Mouse (Mus musculus) small intestine, adult 2 months (tissue): Measurements from ENCODE around the gene Mast4. TPM values are rescaled to one million over a fixed set of nuclear protein-coding genes. Genes with fewer than 3 reads are reported as not detected.

Experiments used
- H3K27ac ChIP-seq: fragments of 200-500 bp; 2 replicates; pipeline ENCODE4 v1.5.1; 2012; ENCODE audit warnings: low read depth, low read length, control low read depth, inconsistent platforms; ENCODE audit not compliant: insufficient read depth
- H3K27me3 ChIP-seq: fragments of 200-500 bp; 2 replicates; pipeline ENCODE4 v1.6.1; 2012; ENCODE audit warnings: mild to moderate bottlenecking, moderate library complexity, low read length, inconsistent platforms; ENCODE audit not compliant: control insufficient read depth, insufficient read depth
- H3K36me3 ChIP-seq: fragments of 200-500 bp; 2 replicates; pipeline ENCODE4 v1.6.1; 2012; ENCODE audit warnings: mild to moderate bottlenecking, low read length, control low read depth, inconsistent platforms; ENCODE audit not compliant: control insufficient read depth, insufficient read depth
- H3K4me1 ChIP-seq: fragments of 200-500 bp; 2 replicates; pipeline ENCODE4 v1.6.1; 2012; ENCODE audit warnings: low read length, inconsistent platforms, mixed read lengths; ENCODE audit not compliant: control insufficient read depth, insufficient read depth, insufficient read length
- H3K4me3 ChIP-seq: fragments of 200-500 bp; 2 replicates; pipeline ENCODE4 v1.5.1; 2012; ENCODE audit warnings: low read depth, mild to moderate bottlenecking, control low read depth, inconsistent platforms, low read length, moderate library complexity
- CTCF ChIP-seq: fragments of 200-500 bp; IDR thresholded peaks from 2 replicates; pipeline ENCODE4 v1.5.1; 2012; ENCODE audit warnings: low read depth, mild to moderate bottlenecking, control low read depth, inconsistent platforms, low read length, moderate library complexity, mixed read lengths; ENCODE audit not compliant: insufficient replicate concordance, insufficient read length; ENCODE audit errors: extremely low read depth
- POLR2A ChIP-seq: fragments of 200-500 bp; IDR thresholded peaks from 2 replicates; pipeline ENCODE4 v1.6.1; 2012; ENCODE audit warnings: low read depth, mild to moderate bottlenecking, control low read depth, inconsistent platforms, low read length, moderate library complexity
- WGBS: fragments of 180-500 bp; shearing (Covaris S2); methylation state at CpG from one replicate; pipeline ENCODE4 v1.1.7; 2018; 5-methylcytosine and 5-hydroxymethylcytosine counted together
- polyA plus RNA-seq: library from polyadenylated mRNA; depleted of rRNA; stranded (reverse); fragments of >200 nt; gene quantifications from 2 replicates; pipeline ENCODE4 v1.2.3, GENCODE M21; 2012

The Mast4 gene
- polyA plus RNA-seq, 1 experiment, result 5.3 TPM

DNA sequence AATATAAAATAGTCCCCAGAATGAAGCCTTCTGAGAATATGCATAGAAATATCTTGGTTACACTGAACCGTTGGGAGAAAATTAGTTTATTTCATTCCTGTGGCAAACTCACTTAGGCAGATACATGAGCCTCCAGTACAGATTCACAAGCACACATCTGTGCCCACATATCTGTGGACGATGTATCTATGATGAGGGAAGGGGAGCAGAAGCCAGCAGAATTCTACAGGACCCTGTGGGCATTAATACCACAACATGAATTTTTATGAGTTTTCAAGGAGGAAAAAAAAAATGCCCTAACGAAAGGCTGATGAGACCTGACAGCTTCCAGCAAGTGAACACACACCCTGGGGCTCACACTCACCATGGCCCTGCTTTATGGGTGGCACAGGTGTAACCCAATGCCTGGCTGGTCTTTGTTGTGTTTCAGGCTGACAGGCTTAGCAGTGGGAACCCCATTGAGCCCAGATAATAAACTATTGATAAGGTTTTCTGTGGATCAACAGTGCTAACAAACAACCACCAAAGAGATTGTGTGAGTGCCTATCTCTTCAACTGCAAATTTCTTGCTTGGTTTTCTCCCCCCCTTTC lies 17.4 kb downstream of the Mast4 start:
- 62% methylated on average over 3 of the region's 3 CpGs for WGBS
- no peak overlapping the region for H3K27ac ChIP-seq
- no peaks in the 10 kb centered on the region for H3K36me3 ChIP-seq
- no peak for TF ChIP-seq POLR2A
- TF ChIP-seq CTCF, result no peak
- no peaks in the 10 kb centered on the region for H3K4me1 ChIP-seq
- H3K4me3 ChIP-seq, result no peak overlapping the region
- no peaks in the 10 kb centered on the region for H3K27me3 ChIP-seq

DNA sequence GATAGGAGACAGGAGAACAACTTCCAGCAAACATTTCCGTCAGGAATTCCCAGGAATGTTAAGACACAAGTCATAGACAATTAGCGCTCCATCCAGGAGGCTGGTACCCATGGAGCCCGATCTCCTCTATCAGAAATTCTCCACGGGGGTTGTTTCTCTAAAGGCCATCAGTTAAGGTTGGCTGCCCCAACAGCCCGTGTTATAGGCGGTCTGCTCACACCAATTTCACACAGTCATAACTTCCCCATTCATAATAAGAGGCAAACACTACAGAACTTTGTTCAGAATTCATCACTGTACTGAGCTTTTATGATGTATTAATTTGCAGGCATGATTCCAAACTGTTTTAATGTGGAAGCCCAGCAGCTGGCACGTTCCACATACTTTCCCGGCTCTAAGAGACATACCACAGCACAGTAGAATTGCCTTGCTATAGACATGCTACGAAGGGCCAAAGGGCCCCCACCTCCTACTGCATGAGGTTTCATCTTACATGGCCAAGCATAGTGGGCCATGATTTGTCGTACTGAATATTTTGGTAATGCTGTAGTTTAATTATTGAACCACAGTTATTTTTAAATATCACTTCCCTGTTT lies 19.1 kb downstream of the Mast4 start:
- Histone ChIP-seq H3K27me3 (no peaks in the 10 kb centered on the region), H3K4me3 (no peak overlapping the region), H3K27ac (no peak overlapping the region), H3K4me1 (no peaks in the 10 kb centered on the region), H3K36me3 (no peaks in the 10 kb centered on the region)
- TF ChIP-seq POLR2A (no peak), CTCF (no peak)
- WGBS, result 58% methylated on average over 10 of the region's 10 CpGs

DNA sequence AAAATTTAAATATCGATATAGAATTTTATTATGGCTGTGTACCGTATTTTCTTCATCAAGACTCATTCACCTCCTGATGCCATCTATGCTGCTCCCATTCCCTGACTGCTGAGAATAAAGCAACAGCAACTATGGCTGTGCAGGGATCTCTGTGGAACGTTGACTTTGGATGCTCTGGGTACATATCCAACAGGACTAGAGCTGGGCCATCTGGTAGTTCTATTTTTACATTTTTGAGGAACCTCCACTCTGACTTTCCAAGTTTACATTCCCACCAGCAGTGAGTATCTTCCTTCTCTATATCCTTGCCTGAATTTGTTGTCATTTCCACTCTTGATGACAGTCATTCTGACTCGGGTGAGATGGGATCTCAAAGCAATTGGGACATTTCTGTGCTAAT lies 26.0 kb downstream of the Mast4 start:
- Histone ChIP-seq H3K27me3 (no peaks in the 10 kb centered on the region), H3K27ac (no peak overlapping the region), H3K36me3 (no peaks in the 10 kb centered on the region), H3K4me1 (no peaks in the 10 kb centered on the region), H3K4me3 (no peak overlapping the region)
- TF ChIP-seq POLR2A, result no peak
- WGBS, result 86% methylated on average over 4 of the region's 4 CpGs

DNA sequence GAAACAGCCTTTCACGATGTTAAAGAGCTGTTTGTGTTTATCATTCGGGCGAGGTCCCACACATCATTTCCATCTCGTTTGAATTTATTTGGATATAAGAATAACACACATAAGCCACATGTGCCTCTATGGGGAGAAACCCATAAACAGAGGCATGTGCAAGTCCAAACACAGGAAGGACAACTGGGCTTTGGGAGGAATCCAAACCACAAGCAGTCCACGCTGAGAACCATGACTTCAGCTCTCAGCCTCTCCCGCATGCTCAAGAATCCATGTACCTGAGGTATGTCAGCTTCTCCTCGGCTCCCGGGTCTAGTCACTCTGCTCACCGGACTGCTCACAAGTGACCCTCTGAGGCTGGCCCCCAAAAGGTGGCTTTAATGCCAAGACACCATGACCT lies 30.5 kb downstream of the Mast4 start:
- Histone ChIP-seq H3K27me3 (no peaks in the 10 kb centered on the region), H3K4me3 (no peak overlapping the region), H3K27ac (no peak overlapping the region), H3K36me3 (no peaks in the 10 kb centered on the region), H3K4me1 (no peaks in the 10 kb centered on the region)
- WGBS, result 61% methylated on average over 9 of the region's 9 CpGs
- no peak for TF ChIP-seq POLR2A
- no peak for TF ChIP-seq CTCF

DNA sequence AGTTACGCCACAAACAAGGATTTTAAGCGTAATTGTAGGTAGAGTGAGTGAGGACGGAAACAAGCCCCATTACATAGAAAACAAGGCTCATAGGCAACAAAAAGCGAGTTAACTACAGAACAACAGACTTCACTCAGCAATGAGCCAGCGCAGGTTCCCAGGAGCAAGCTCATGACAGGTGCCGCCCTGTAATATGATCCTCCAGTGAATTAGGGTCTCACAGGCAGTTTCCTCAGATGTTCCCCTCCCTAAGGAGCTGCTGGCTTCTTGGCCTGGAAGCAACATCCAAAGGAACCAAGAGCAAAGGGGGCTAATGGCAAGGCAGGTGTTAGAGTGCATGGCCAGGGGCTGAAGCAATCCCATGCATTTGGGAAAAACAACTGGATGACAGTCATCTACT lies 31.8 kb downstream of the Mast4 start:
- 56% methylated on average over 6 of the region's 6 CpGs for WGBS
- H3K27me3 ChIP-seq, result no peaks in the 10 kb centered on the region

DNA sequence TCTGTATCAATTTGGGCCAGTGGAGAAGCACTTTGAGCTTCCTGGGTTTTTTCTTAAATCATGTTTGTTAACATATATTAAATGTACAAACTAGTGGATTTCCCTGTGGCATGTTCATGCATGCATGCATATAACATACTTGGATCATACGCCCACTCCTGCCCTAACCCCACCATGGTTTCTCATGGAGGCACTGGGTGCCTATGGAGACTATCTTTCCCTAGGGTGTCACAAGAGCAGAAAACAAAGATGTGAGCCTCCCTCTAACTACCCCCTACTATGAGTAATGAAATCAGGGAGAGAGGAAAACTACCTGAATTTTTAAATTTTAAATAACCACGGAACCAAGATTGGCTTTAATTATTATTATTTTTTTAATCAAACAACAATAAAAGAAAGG lies 32.2 kb downstream of the Mast4 start:
- Histone ChIP-seq H3K27me3 (no peaks in the 10 kb centered on the region), H3K27ac (no peak overlapping the region), H3K36me3 (no peaks in the 10 kb centered on the region), H3K4me3 (no peak overlapping the region), H3K4me1 (no peaks in the 10 kb centered on the region)
- TF ChIP-seq CTCF (no peak), POLR2A (no peak)
- WGBS, result 88% methylated on average over 2 of the region's 2 CpGs

More for the DNA sequence above, 31.8 kb downstream of the Mast4 start:
- H3K4me3 ChIP-seq, result no peak overlapping the region
- H3K27ac ChIP-seq, result no peak overlapping the region
- no peaks in the 10 kb centered on the region for H3K4me1 ChIP-seq
- H3K36me3 ChIP-seq, result no peaks in the 10 kb centered on the region
- TF ChIP-seq POLR2A (no peak), CTCF (no peak)

DNA sequence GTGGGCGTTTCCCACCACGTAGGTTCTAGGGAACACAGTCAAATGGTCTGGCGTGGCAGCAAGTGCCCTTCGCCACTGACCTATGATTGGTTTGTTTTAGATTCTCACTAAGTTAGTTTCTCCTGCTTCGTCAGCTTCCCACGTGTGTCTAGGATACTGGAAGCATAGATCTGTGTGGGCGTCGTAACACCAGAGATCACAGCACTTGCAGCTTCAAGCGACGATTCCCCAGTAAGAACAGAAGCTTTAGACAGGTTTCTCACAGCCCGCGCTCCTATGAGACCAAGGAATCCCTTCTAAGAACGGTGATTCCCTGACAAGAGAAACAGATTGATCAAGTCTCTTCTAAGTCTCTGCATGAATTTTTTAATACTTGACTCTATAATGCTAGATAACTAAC lies 39.9 kb downstream of the Mast4 start:
- 82% methylated on average over 13 of the region's 13 CpGs for WGBS
- no peak overlapping the region for H3K4me3 ChIP-seq
- no peaks in the 10 kb centered on the region for H3K4me1 ChIP-seq
- no peaks in the 10 kb centered on the region for H3K27me3 ChIP-seq
- no peak overlapping the region for H3K27ac ChIP-seq
- H3K36me3 ChIP-seq, result no peaks in the 10 kb centered on the region
- TF ChIP-seq CTCF (no peak), POLR2A (no peak)
